Mouse (Mus musculus): ENCODE data around the gene Rims4.

Gene Rims4

DNA sequence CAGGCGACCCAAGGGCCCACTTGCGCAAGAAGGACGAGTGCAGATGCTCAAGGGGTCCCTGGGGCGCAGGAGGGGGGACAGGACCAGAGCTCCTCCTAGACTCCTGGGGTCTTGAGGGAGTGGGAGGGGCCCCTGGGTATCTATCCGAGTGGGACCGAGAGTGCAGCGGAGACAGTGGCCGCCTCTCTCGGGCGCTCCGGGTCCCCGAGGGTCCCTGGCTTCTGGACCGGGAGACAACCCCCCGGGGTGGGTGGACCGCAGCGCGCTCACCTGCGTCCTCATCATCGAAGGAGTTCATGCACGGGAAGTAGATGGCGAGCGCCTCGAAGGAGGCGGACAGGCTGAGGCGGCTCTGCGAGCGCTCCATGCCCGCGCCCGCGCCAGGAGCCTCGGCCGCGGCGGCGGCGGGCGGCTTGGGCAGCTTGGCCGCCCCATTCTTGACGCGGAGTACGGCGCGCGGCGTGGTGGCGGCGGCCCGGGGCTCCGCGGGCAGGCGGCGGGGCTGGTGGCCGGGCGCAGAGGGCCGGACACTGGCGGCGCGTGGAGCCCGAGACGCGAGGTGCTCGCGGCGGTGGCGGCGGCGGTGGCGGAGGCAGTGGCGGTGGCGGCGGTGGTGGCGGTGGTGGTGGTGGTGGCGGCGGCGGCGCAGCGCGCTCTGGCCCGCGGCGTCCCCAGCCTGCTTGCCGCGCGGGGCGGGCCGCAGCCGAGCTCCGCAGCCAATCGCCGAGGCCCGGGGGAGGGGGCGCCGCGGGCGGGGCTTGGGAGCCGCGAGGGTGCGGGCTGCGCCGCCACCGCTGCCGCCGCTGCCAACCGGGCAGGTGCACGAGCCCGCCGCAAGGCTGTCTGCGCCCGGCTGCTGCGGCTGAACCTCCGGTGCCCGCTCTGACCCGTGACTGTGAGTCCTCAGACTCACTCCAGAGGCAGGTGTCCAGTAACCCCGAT is at the start of gene Rims4:
Rims4 (minus strand) TSS at position 367 of the 942 bp plus-strand sequence.
- TF ChIP-seq GATA4 (IDR thresholded peaks at IDR 0.05; ENCODE audit: insufficient replicate concordance, low read length) = no peak

DNA sequence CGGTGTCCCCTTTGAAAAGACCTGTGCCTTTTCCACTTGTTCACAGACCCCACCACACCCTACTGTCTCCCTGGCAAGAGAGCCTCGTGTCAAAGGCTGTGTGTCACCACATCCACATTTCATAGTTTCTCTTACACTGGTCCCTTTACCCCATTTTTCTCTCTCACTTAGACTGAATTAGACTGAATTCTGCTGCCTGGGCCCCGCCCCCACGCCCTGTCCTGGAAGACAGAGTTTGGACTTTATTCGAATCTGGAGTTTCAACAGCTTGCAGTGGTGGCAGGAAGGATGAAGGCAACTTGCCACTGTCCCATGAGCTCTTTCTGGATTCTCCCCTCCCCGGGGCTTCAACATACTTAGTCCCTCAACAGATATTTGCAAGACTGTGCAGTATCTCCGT is 47.2 kb upstream of the Rims4 start:
- no peak for TF ChIP-seq GATA4 (IDR thresholded peaks at IDR 0.05; ENCODE audit: insufficient replicate concordance, low read length)

DNA sequence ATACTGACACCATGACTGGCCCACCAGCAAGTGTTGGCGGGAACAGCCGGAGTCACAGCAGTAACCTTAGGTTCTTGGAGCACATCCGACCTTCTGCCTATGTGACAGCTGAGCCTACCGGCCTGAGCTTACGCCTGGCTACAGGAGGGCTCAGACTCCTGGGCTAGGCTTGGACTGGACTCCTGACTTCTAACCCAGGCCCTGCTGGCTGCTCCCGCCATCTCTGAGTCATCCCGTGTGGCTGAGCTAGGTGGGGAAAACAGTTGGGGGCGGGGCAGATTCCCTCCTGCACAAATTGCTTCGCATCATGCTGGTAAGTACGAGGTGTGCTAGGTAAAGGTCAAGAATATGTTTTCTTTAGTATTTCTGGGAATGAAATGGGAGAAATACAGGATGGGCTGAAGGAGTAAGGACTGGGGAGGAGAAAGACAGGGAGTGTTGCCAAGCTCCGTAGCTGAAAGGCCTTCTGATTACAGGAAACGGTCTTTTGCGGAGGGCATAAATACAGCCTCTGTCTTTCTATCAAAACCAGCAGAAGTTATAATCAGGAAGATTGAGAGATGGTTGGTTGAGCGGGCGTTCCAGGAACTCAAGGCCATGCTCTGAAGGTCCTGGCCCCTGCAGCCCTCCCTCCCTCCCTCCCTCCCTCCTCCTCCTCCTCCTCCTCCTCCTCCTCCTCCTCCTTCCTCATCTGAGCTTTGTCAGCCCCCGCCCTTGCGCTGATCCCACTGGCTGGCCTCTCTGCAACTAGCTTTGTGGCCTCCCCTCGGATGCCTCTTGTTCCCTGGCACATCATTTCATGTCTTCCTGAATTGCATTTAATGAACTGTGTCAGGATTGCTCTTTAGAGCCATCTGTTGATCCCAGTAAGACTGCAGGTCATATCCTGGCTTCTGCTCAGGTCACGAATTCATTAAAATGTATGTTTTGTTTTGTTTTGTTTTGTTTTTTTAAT is 46.4 kb upstream of the Rims4 start:
- no peak for TF ChIP-seq GATA4 (IDR thresholded peaks at IDR 0.05; ENCODE audit: insufficient replicate concordance, low read length)

DNA sequence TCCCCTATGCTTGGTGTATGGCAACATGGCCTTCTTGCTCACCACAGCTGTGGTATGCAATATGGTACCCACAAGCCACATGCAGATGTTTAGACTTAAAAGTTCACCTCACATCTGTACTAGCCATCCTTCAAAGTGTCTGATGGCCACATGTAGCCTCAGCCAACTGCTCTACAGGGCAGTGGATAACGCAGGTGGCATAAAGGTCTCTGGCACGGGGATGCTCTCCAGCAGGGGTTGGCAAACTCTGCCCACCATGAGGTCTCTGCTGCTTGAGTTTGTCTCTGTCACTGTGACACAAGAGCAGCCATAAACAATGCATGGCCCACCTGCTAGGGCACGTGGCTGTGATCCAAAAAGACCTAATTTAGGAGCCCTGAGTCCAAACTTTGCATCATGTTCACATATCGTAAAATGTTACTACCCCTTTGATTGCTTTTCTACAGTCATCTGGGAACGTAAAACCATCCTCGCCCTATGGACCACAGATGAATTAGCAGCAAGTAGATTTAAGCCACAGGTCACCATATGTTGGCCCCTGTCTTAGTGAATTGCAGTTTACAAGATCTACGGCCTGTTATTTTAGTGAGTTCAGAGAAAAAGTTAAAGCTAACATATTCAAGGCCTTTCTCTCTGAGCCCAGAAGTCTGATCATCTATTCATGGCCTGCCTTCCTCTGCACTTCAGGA is 35.3 kb upstream of the Rims4 start:
- no peak for TF ChIP-seq GATA4 (IDR thresholded peaks at IDR 0.05; ENCODE audit: insufficient replicate concordance, low read length)

DNA sequence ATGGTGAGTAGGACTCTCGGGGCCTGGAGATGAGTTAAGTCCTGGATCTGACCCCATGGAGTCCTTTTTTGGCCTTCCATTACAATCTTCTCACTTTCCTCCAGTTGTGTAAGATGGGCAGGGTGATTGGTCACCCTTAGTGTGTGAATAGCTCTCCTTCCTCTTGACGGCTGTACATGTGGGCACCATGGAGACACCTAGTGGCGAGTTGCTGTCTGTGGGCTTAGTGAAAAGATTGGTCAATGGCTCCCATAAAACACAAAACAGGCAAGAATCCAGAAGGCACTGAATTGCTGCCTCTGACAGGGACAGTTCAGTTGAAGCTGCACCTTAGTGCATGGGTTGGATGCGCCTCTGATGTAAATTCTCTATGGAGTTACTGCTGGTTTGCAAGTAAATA is 33.3 kb upstream of the Rims4 start:
- TF ChIP-seq GATA4 (IDR thresholded peaks at IDR 0.05; ENCODE audit: insufficient replicate concordance, low read length) = no peak

DNA sequence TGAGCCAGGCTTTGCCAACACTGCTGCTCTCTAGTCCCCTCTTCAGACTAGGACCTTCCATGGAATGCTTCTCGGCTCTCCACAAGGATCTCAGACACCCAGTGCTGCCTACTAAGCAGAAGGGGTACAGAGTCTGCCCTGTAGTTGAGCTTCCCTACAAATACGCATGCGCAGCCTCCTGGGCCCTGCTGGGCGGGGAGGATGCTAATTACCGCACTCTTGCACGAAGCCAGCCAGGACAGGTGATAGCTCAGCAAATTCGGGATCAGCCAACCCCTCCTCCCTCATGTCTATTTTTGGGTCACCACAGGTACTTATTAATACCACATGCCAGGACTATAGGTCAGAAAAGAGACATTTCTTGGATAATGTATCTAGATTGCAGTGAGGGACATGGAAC is 29.5 kb upstream of the Rims4 start:
- no peak for TF ChIP-seq GATA4 (IDR thresholded peaks at IDR 0.05; ENCODE audit: insufficient replicate concordance, low read length)

DNA sequence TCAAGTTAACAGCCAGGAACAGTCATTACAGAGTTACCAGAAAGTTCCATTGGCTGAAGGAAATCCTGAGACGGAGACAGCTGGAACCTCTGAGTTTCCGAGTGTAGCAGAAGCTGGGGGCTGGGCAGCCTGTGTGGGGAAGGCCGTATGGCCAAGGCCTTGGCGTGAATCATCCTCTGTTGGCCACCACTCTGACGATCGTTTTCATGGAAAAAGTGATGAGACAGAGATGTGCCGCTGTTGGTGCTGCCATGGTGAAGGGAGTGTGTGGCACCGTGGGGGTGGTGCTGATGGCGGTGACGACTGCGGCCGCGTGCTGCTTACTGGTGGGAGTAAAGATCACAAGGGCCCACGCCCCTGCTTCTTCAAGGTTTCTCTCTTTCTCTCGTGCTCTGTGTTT is 27.7 kb upstream of the Rims4 start:
- no peak for TF ChIP-seq GATA4 (IDR thresholded peaks at IDR 0.05; ENCODE audit: insufficient replicate concordance, low read length)

DNA sequence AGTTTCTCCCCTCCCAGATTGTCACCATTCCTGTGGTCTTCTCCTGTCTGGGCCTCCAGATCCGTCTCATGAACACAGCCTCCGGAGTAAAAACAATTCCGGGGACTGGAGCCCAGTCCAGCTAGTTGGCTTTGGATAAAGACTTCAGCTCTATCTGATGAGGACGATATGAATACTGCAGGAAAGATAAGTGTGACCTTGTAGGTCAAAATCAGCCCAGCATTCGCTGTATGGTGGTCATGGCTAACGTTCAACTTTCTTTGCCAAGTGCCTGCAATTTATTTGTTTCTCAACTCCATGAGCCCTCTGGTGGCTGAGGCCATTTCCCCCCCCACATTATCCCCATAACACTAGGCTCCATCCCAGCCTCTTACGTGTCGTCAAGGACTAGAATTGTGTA is 26.0 kb upstream of the Rims4 start:
- no peak for TF ChIP-seq GATA4 (IDR thresholded peaks at IDR 0.05; ENCODE audit: insufficient replicate concordance, low read length)

DNA sequence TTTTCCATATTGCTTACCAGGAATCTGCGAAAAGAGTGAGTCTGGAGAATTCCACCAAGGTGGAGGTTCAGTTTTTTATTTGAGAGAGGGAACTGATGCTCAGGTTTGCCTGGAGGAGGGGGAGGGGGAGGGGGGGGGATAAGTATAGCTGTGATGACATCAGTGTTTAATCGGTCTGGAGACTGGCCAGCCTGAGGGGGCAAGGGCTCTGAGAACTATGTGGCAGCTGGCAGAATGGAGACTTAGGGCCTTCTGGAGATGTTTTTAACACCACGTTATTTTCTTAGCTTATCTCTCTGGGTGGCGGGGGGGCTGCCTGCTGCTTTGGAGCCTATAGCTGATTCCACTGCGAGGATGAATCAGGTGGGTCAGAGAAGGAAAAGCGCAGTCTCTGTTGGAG is 24.6 kb upstream of the Rims4 start:
- TF ChIP-seq GATA4 (IDR thresholded peaks at IDR 0.05; ENCODE audit: insufficient replicate concordance, low read length) = no peak

DNA sequence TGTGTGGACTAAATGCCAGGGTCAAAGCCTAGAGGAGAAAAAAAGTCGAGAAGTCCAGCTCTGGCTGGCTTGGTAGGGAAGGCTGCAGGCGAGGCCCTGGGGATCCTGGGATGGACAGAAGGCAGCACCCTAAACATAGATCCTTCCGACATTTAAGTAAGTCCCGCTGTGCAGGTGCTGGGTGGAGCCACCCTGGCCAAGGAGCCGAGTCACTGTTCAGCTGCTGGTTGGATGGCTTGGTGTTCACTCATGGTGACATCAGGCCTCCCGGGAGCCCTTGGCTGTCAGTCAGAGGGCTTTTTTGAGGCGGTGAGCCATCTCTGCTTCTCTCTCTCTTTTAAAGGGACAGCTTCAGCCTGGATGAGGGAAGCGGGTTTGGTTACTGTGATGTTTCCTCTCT is 21.0 kb upstream of the Rims4 start:
- TF ChIP-seq GATA4 (IDR thresholded peaks at IDR 0.05; ENCODE audit: insufficient replicate concordance, low read length) = no peak

DNA sequence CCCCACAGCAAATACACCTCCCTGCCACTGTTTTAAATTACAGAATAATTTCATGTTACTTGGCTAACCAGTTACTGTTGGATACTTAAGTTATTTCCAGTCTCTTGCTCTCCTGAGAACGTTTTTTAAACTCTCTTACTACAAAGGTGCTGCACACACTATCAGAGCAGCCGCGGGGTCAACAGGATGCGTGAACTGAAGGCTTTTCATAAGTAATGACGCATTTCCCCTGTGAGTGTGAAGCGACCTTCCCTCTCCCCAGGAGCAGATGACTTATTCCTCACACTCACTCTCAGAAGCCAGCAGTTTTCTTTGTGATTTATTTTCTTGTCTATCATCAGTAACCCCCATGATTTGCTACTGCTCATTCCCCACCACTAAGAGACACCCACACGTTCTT is 13.7 kb upstream of the Rims4 start:
- TF ChIP-seq GATA4 (IDR thresholded peaks at IDR 0.05; ENCODE audit: insufficient replicate concordance, low read length) = no peak

DNA sequence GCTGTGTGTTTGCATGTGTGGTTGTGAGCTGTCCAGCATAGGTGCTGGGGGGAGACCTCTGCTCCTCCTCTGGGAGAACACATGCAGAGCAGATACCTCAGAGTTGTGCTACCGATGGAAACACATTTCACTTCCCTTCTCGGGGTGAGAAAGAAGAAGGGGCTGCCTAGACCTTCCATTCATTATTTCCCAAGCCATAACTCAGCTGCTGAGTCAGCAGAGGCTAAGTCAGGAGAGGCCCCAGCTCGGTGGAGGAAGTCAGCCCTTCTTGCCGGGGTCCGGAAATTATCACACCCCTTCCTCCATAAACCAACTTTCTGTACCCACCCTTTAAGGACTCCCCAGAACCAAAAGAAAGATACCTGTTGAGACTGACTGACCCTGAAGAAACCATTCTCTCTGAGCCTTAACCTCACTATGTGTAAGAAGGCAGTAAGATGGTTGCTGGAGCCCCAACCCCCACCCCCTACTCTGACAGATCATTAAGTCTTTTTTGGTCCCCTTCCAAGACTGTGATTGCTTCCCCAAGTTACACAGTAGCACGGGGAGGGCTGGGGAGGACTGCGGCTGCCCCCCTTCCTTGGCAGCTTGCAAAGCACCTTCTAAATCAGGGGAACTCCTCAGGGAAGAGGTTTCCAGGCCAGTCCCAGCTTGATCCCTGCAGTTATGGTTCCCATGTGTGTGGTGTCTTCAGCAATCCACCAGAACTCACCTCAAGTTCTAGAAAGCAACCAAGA is 10.1 kb upstream of the Rims4 start:
- TF ChIP-seq GATA4 (IDR thresholded peaks at IDR 0.05; ENCODE audit: insufficient replicate concordance, low read length) = no peak

DNA sequence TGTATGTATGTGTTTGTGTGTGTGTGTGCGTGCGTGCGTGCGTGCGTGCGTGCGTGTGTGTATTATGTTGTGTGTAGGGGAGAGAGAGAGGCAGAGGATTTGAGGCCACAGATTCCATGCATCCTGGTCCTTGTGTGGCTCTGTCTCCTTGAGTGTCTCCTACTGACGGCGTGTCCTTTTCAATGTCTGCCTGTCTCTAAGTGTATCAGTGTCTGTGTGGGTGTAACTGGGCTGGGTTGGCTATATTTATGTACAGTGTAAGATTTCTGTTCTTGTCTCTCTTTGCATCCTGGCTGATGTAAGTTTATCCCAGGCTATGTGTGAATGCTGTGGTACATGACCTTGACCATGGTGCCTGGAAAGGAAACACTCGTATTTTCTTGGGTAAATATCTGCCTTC is 6.6 kb upstream of the Rims4 start:
- no peak for TF ChIP-seq GATA4 (IDR thresholded peaks at IDR 0.05; ENCODE audit: insufficient replicate concordance, low read length)

DNA sequence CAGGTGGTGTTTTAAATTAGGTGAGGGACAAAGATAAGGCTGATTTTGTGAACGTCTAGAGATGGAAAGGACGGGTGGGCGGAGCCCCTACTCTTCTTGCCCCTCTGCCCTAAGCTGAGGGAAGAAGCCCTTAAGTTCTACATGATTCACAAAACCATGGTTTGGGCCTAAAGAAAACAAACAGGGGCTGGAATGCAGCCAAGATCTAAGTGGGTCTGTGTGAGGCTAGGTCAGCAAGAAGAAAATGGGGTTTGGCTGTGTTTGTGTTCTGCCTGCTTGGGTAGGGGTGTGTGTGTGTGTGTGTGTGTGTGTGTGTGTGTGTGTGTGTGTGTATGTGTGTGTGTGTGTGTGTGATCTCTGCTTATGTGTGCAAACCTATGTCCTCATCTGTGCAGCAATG is 6.0 kb upstream of the Rims4 start:
- no peak for TF ChIP-seq GATA4 (IDR thresholded peaks at IDR 0.05; ENCODE audit: insufficient replicate concordance, low read length)

DNA sequence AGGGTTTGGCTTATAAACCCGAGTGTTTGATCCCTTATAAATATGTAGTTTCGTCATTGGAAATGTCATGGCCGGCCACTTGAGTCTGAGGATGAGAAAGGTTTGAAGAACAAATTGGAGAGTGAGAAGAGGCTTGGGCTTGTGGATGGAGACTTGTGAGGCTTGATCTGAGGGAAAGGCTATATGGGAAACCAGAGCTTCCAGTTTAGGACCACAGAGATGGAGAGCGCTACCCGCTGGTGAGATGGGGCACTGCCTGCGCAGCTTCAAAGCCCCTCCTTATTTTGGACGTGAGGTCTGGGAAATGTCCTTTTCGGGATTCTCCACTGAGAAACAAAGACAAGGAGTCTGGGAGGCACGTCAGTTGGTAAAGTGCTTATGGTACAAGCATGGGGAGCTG is 4.6 kb upstream of the Rims4 start:
- no peak for TF ChIP-seq GATA4 (IDR thresholded peaks at IDR 0.05; ENCODE audit: insufficient replicate concordance, low read length)

All from liver, adult (tissue).